Mouse (Mus musculus): ENCODE data around the gene Hadha.

DNA sequence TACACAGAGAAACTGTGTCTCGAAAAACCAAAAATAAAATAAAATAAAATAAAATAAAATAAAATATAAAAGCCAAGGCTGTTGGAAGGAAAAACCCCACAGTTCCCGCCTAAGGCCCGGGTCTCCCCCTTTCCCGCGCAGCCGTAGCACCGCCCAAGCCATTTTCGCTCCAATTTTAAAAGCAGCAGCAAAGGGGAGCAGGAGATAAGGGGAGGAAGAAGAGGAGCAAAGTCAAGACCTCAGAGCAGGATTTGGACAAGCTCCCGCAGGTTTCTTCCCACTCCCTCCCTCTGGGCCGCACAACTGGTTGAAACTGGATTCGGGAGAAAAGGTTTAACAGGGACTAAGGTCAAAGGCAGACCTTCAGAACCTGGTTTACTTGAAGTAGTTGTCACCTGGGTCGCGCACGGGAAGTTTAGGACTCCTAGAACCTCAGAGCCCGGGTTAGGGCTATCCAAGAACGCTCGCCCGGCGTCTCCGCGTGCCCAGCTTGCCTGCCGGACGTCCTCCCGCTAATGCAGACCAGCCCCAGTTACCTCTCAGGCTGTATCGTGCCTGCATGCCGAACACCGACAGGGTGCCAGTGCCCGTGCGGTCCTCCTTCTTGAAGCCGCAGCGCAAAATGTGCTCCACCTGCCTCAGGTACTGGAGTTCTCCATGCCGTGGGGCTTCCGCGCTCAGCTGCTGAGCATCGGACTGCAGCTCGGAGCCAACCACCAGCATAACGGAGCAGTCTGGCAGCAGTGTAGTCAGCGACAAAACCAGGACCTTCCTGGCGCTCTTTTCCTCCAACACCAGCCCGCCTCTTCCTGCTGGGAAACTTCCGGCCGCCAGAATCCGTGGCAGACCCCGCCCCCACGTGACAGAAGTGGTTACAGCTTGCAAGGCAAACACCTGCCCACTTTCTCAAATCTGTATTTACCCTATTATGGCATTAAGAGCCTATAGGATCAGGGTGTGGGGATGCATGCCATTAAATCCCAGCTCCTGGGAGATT is 81.8 kb downstream of the Hadha start, which contains the start of gene Tyms:
- TF ChIP-seq POLR2A (IDR thresholded peaks at IDR 0.05; ENCODE audit: borderline replicate concordance, insufficient read depth, low read length) (peak; percentile 27; the same call in 1 of the 2 replicates), CTCF (IDR thresholded peaks at IDR 0.05; ENCODE audit: borderline replicate concordance, insufficient read depth, low read depth, low read length) (no peak)
